Comparison of ENCODE assay signal across 16 mouse cellular contexts in the genomic region with DNA sequence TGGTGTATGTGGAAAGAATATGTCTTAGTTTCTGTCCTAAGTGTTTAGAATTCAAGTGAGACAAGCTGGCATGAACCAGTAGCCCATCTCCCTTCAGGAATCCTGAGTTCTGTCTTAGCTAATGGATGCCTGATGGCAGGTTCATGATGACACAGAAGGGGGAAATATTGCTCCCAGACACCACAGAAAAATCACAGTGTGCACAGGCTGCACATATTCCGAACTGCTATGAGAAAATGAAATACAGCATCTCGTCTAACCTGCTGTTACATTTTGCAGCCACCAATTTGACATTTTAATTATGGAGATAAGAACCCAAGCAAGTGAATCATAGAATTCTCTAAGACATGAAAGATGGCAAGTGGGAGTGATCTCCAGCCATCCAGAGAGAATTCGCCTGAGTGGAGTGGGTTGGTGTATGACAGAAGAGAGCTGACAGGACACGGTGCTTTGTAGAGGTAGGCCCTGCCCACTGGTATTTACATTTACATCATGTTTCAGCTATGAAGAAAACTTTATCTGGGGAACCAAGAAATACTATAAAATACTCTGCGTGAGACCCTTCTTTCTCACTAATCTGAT.
"Had no signal": no experiment of that assay in that cellular context is flagged by ENCODE, and none has a peak within 500 bp of the region (broad histone marks: within the 10 kb centered on the region; RNA-seq: fewer than 3 reads in every experiment).

No protein-coding gene starts in this region.

- H3K27me3 ChIP-seq: kidney, embryonic 15.5 days; limb, embryonic 15.5 days; liver, embryonic 12.5 days; megakaryocyte, embryonic 14.5 days; neural tube, embryonic 13.5 days had no signal

- H3K36me3 ChIP-seq: kidney, embryonic 15.5 days; limb, embryonic 15.5 days; liver, embryonic 12.5 days; neural tube, embryonic 13.5 days had no signal

- H3K4me1 ChIP-seq: kidney, embryonic 15.5 days; limb, embryonic 15.5 days; liver, embryonic 12.5 days; megakaryocyte, embryonic 14.5 days; neural tube, embryonic 13.5 days had no signal

- H3K4me3 ChIP-seq: kidney, embryonic 15.5 days; limb, embryonic 15.5 days; liver, embryonic 12.5 days; megakaryocyte, embryonic 14.5 days; neural tube, embryonic 13.5 days had no signal

- H3K27ac ChIP-seq: kidney, embryonic 15.5 days; limb, embryonic 15.5 days; liver, embryonic 12.5 days; neural tube, embryonic 13.5 days had no signal

- H3K9ac ChIP-seq: kidney, embryonic 15.5 days; limb, embryonic 15.5 days; liver, embryonic 12.5 days; lung, embryonic 14.5 days; neural tube, embryonic 13.5 days had no signal

- DNase-seq: kidney, adult 2 months; kidney, postnatal 14 days; lung, embryonic 14.5 days; lung, postnatal 10 days; lung, postnatal 4 days; retina, postnatal 1 day; right cerebral cortex, postnatal 25 days; thymus, postnatal 14 days had no signal

- ATAC-seq: intestine, embryonic 16.5 days; liver, embryonic 12.5 days; midbrain, embryonic 16.5 days had no signal

- H3K9me3 ChIP-seq: kidney, embryonic 15.5 days; limb, embryonic 15.5 days; liver, embryonic 12.5 days; neural tube, embryonic 13.5 days had no signal

- H3K4me2 ChIP-seq: kidney, embryonic 15.5 days; limb, embryonic 15.5 days; liver, embryonic 12.5 days; lung, embryonic 14.5 days; midbrain, embryonic 11.5 days; neural tube, embryonic 13.5 days had no signal
